Mouse (Mus musculus): Measurements from ENCODE around the gene Nrip2. TPM values are rescaled to one million over a fixed set of nuclear protein-coding genes. Genes with fewer than 3 reads are reported as not detected.

Gene Nrip2
- polyA plus RNA-seq, 1 experiment from 2014 or later: 3.6 TPM

DNA sequence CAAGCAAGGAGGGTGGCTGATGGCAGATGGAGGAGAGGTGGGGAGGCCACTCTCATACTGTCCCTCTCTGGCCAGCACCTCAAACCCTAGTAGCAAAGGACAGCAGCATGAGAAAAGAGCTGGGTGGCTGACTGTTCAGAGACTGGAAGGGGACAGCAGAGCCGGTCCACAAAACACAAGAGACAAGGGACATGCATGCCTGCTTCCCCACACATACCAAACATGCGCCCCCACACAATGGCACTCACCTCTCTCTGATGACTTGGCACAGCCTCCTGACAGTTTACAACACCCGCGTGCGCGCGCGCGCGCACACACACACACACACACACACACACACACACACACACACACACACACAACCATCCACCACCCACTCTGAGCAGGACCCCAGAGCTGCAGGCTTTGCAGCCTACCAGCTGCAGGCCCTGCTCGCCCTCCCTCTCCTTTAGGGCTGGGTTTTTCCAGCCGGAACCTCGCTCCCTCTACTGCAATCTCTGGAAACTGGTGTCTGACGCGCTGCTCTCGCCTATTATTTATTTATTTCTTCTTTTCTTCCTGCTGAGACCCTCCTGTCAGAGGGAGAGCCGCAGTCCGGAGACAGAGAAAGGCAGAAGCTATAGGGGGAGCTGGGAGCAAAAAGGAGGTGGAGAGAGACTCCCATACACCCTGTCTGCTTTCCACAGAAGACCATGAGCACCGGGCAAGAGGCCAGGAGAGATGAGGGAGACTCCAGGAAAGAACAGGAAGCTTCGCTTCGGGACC is 507 bp downstream of the Nrip2 start:
- no peak overlapping the region for H3K4me3 ChIP-seq
- H3K9me3 ChIP-seq: no peaks in the 10 kb centered on the region
- no peaks in the 10 kb centered on the region for H3K36me3 ChIP-seq
- 0 out of 2 replicates have a peak, but pooled peaks cover 4% of the 10 kb centered on the region for H3K4me1 ChIP-seq
- WGBS: 34% methylated on average over 16 of the region's 21 CpGs
- peak overlapping the region; percentile 33 for H3K4me2 ChIP-seq (replicated peaks)
- peak; percentile 80 for ATAC-seq (ENCODE audit: insufficient number of reproducible peaks, insufficient read depth, low FRiP score, low TSS enrichment)
- no peaks in the 10 kb centered on the region for H3K27me3 ChIP-seq
- H3K9ac ChIP-seq: peak overlapping the region; percentile 16; the same call in 1 of the 2 replicates
- H3K27ac ChIP-seq: peak overlapping the region; percentile 23; the same call in 1 of the 2 replicates

DNA sequence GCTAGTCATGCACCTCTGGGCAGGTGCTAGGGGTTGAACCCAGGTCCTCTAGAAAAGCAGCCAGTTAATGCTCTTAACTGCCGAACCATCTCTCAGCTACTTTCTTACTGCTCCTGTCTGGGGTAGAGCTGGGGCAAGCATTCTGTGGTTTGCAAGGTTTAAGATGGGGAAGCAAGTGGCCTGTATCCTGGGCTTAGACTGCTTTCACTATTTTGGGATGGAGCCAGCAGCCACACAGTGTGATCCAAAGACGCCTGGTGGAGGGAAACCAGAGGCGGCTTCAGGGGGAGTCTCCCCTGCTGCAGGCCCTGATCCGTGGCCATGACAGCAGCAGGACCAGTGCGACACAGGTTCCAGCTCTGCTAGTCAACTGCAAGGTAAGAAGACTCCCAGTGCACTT is 5.6 kb downstream of the Nrip2 start:
- WGBS: 56% methylated on average over 5 of the region's 5 CpGs
- no peak overlapping the region for H3K4me3 ChIP-seq
- H3K9ac ChIP-seq: no peak overlapping the region
- H3K9me3 ChIP-seq: no peaks in the 10 kb centered on the region
- no peak for ATAC-seq (ENCODE audit: insufficient number of reproducible peaks, insufficient read depth, low FRiP score, low TSS enrichment)
- peaks cover 24% of the 10 kb centered on the region for H3K36me3 ChIP-seq
- no peaks in the 10 kb centered on the region for H3K4me1 ChIP-seq
- no peaks in the 10 kb centered on the region for H3K27me3 ChIP-seq
- no peak overlapping the region for H3K4me2 ChIP-seq (replicated peaks)
- H3K27ac ChIP-seq: no peak overlapping the region

GRCm38 (mm10) chr6:128408544-128409125 is 9.5 kb downstream of the Nrip2 start:
- 86% methylated on average over 7 of the region's 7 CpGs for WGBS

GRCm38 (mm10) chr6:128410305-128410704 is 11.2 kb downstream of the Nrip2 start:
- Histone ChIP-seq H3K4me1 (no peaks in the 10 kb centered on the region), H3K9me3 (no peaks in the 10 kb centered on the region), H3K9ac (no peak overlapping the region), H3K4me2 (replicated peaks) (no peak overlapping the region), H3K27me3 (no peaks in the 10 kb centered on the region), H3K36me3 (peaks cover 54% of the 10 kb centered on the region), H3K27ac (no peak overlapping the region), H3K4me3 (no peak overlapping the region)
- WGBS: 94% methylated on average over 13 of the region's 13 CpGs
- no peak for ATAC-seq (ENCODE audit: insufficient number of reproducible peaks, insufficient read depth, low FRiP score, low TSS enrichment)

More at GRCm38 (mm10) chr6:128408544-128409125, 9.5 kb downstream of the Nrip2 start:
- Histone ChIP-seq H3K27me3 (no peaks in the 10 kb centered on the region), H3K4me2 (replicated peaks) (no peak overlapping the region), H3K4me3 (no peak overlapping the region), H3K9me3 (no peaks in the 10 kb centered on the region), H3K9ac (no peak overlapping the region), H3K36me3 (peaks cover 54% of the 10 kb centered on the region), H3K27ac (no peak overlapping the region), H3K4me1 (no peaks in the 10 kb centered on the region)
- ATAC-seq (ENCODE audit: insufficient number of reproducible peaks, insufficient read depth, low FRiP score, low TSS enrichment): no peak

DNA sequence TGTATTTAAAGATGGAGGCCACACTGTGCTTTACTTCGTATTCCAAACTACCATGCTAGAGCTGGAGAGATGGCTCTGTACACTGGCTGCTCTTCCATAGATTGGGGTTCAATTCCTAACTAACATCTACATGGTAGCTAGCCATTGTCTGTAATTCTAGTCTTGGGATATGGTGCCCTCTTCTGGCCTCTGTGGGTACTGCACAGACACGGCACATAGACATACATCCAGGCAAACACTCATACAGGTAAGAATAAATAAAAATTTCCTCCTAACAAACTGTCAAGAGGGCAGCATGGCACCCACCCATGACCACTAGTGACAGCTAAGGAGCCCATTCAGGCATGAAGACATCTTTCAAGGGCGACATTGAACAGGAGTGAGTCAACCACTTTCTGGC is 12.0 kb downstream of the Nrip2 start:
- no peaks in the 10 kb centered on the region for H3K4me1 ChIP-seq
- H3K9ac ChIP-seq: no peak overlapping the region
- no peaks in the 10 kb centered on the region for H3K27me3 ChIP-seq
- H3K27ac ChIP-seq: no peak overlapping the region
- WGBS: 16% methylated on average over 3 of the region's 3 CpGs
- H3K36me3 ChIP-seq: peaks cover 59% of the 10 kb centered on the region
- H3K4me3 ChIP-seq: no peak overlapping the region
- no peaks in the 10 kb centered on the region for H3K9me3 ChIP-seq
- ATAC-seq (ENCODE audit: insufficient number of reproducible peaks, insufficient read depth, low FRiP score, low TSS enrichment): no peak
- no peak overlapping the region for H3K4me2 ChIP-seq (replicated peaks)

- Histone ChIP-seq H3K4me1 (no peaks in the 10 kb centered on the region), H3K27me3 (no peaks in the 10 kb centered on the region), H3K4me2 (replicated peaks) (no peak overlapping the region), H3K36me3 (peaks cover 23% of the 10 kb centered on the region), H3K9me3 (no peaks in the 10 kb centered on the region), H3K27ac (no peak overlapping the region), H3K4me3 (no peak overlapping the region), H3K9ac (no peak overlapping the region)
- 91% methylated on average over 5 of the region's 5 CpGs for WGBS
- ATAC-seq (ENCODE audit: insufficient number of reproducible peaks, insufficient read depth, low FRiP score, low TSS enrichment): no peak
Measured at GRCm38 (mm10) chr6:128416169-128416568, 17.1 kb downstream of the Nrip2 start.

DNA sequence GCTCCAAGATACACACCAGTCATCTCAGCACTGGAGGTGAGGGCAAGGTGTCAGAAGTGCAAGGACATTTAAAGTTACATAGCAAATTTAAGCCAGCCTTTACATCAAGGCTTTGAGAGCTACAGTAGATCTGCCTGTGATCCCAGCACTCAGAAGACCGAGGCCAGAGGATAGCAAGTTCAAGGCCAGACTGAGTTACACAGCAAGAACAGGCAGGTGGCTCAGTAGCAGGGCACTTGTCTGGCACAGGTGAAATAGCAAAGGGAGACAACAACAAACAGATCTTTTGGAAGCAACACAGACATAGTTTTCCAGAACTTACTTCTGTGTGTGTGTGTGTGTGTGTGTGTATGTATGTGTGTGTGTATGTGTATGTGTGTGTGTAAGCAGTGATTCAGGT is 19.0 kb downstream of the Nrip2 start:
- Histone ChIP-seq H3K27ac (no peak overlapping the region), H3K9ac (no peak overlapping the region), H3K4me2 (replicated peaks) (no peak overlapping the region), H3K27me3 (no peaks in the 10 kb centered on the region), H3K9me3 (no peaks in the 10 kb centered on the region), H3K36me3 (peaks cover 6% of the 10 kb centered on the region), H3K4me3 (no peak overlapping the region), H3K4me1 (no peaks in the 10 kb centered on the region)
- ATAC-seq (ENCODE audit: insufficient number of reproducible peaks, insufficient read depth, low FRiP score, low TSS enrichment): no peak
- 100% methylated on average over 1 of the region's 1 CpGs for WGBS

DNA sequence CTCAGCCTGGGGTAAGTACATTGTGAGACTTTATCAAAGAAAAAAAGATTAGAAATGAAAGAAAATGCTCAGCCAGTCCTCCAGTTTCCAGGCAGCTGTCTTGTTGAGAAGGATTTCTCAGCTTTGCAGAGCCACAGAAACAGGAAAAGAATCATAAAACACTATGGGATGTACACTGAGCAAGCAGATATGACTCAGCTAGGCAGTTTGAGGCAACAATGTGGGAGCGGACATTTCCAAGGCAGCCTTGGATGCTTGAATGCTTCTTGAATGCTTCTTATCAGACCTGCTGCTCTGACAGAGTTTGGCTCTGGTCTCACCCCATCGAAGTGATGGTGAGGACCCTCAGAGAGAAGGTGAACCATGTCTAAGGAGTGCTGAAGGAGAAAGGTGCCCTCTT is 21.9 kb downstream of the Nrip2 start:
- Histone ChIP-seq H3K9me3 (no peaks in the 10 kb centered on the region), H3K9ac (no peak overlapping the region), H3K4me1 (0 out of 2 replicates have a peak, but pooled peaks cover 3% of the 10 kb centered on the region), H3K36me3 (0 out of 2 replicates have a peak, but pooled peaks cover under 1% of the 10 kb centered on the region), H3K27me3 (no peaks in the 10 kb centered on the region), H3K27ac (no peak overlapping the region), H3K4me3 (no peak overlapping the region), H3K4me2 (replicated peaks) (no peak overlapping the region)
- WGBS: 96% methylated on average over 2 of the region's 2 CpGs
- ATAC-seq (ENCODE audit: insufficient number of reproducible peaks, insufficient read depth, low FRiP score, low TSS enrichment): no peak

DNA sequence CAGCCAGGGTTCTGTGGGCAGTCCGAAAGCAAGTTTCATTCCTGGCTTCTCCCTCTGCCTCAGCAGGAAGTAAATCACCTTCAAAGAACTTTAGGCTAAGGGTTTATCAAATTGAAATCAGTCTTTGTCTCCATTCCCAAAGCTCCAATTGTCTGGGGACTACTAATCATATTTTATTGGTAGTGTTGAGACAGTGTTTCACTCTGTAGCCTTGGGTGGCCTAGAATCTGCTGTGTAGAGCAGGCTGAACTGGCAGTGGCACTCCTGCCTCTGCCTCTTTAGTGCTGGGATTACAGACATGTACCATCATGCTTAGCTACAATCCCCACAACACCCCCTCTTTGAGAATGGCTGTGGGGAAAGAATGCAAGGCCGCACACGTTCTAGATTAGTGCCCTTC is 22.4 kb downstream of the Nrip2 start:
- H3K9me3 ChIP-seq: no peaks in the 10 kb centered on the region
- H3K27me3 ChIP-seq: no peaks in the 10 kb centered on the region
- H3K4me3 ChIP-seq: no peak overlapping the region
- no peak overlapping the region for H3K9ac ChIP-seq
- no peaks in the 10 kb centered on the region for H3K36me3 ChIP-seq
- H3K4me1 ChIP-seq: 0 out of 2 replicates have a peak, but pooled peaks cover 3% of the 10 kb centered on the region
- 89% methylated on average over 3 of the region's 3 CpGs for WGBS
- no peak overlapping the region for H3K4me2 ChIP-seq (replicated peaks)
- H3K27ac ChIP-seq: no peak overlapping the region
- ATAC-seq (ENCODE audit: insufficient number of reproducible peaks, insufficient read depth, low FRiP score, low TSS enrichment): no peak

- H3K9me3 ChIP-seq: no peaks in the 10 kb centered on the region
- H3K27me3 ChIP-seq: no peaks in the 10 kb centered on the region
- 0 out of 2 replicates have a peak, but pooled peaks cover 3% of the 10 kb centered on the region for H3K4me1 ChIP-seq
- H3K9ac ChIP-seq: peak overlapping the region; percentile 65
- H3K4me2 ChIP-seq (replicated peaks): peak overlapping the region; percentile 73
- peak overlapping the region; percentile 60 for H3K4me3 ChIP-seq
- H3K36me3 ChIP-seq: peaks cover 13% of the 10 kb centered on the region; the same call in 1 of the 2 replicates
- peak overlapping the region; percentile 92; the same call in 1 of the 2 replicates for H3K27ac ChIP-seq
- WGBS: 51% methylated on average over 16 of the region's 16 CpGs
- no peak for ATAC-seq (ENCODE audit: insufficient number of reproducible peaks, insufficient read depth, low FRiP score, low TSS enrichment)
Measured at GRCm38 (mm10) chr6:128423496-128424268, 24.6 kb downstream of the Nrip2 start.

DNA sequence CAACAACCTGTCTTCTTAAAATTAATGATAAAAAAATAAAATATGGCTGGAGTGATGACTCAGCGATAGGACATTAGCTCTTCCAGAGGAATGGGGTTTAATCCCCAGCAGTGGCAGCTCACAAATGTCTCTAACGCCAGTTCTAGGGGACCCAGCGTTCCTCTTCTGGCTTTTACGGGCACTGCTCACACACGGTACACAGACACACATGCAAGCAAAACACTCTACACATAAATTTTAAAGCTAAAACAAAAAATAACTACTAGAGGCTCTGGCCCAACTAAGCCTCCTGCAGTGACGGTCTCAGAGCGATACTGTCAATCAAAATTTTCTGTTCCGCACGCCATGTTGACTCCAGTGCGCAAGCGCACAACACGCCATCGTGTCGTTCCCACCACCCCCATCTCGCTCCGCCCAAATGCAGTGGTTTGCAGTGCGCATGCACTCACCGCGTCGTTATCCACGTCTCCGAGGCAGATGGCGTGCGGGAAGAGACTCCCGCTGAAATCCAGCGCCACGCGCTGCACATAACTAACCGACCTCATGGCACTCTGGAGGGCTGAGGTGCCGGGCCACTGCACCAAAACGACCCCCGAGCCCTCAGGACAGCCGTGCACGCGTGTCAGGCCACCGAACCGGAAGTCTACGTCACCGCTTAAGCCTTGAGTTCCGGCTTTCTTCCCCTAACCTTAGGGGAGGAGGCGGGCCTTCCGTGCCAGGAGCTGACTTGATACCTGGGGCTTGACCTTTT is 25.3 kb downstream of the Nrip2 start, which contains the start of gene Itfg2:
Gene Itfg2, minus strand, starts transcription at position 663 of the 751 bp plus-strand sequence.
- ATAC-seq (ENCODE audit: insufficient number of reproducible peaks, insufficient read depth, low FRiP score, low TSS enrichment): peak; percentile 90
- Histone ChIP-seq H3K9ac (peak within 1 kb of the TSS; percentile 65), H3K27me3 (no peaks in the 10 kb centered on the region), H3K36me3 (peaks cover 18% of the 10 kb centered on the region; the same call in 1 of the 2 replicates), H3K9me3 (no peaks in the 10 kb centered on the region), H3K27ac (peak within 1 kb of the TSS; percentile 92), H3K4me3 (peak within 1 kb of the TSS; percentile 60), H3K4me1 (0 out of 2 replicates have a peak, but pooled peaks cover 3% of the 10 kb centered on the region), H3K4me2 (replicated peaks) (peak within 1 kb of the TSS; percentile 73)
- WGBS: under 1% methylated on average over 42 of the region's 42 CpGs

Data from embryonic facial prominence, embryonic 12.5 days (tissue).